Mouse (Mus musculus) neural tube, embryonic 11.5 days (tissue): ENCODE results near the gene Fndc10. TPM values are rescaled to one million over a fixed set of nuclear protein-coding genes. Genes with fewer than 3 reads are reported as not detected.
A peak's percentile ranks its signal among the peaks of the same experiment; 100 is the strongest.
"Not testable (repeated sequence)": the region's sequence is repeated elsewhere in the genome, so short reads cannot be mapped to it uniquely, and the experiment has no call there.

Experiments
- ATAC-seq: fragments of 200-750 bp; cut with Nextera tagmentation; 2 replicates; pipeline ENCODE4 v1.8.0; 2017; ENCODE audit warnings: moderate number of reproducible peaks, mild to moderate bottlenecking, moderate TSS enrichment, moderate library complexity; ENCODE audit not compliant: insufficient read depth, low FRiP score, low TSS enrichment
- DNase-seq: peaks from one replicate; pipeline ENCODE4 v3.0.0-alpha.2; 2015; ENCODE audit warnings: low spot score
- H3K27ac ChIP-seq: fragments of 300-500 bp; sonication (generic); 2 replicates; pipeline ENCODE4 v1.5.1; 2014; ENCODE audit warnings: low read depth, mild to moderate bottlenecking, low read length
- H3K27me3 ChIP-seq: fragments of 300-500 bp; sonication (generic); 2 replicates; pipeline ENCODE4 v1.6.1; 2014; ENCODE audit warnings: mild to moderate bottlenecking, low read length, mixed read lengths; ENCODE audit not compliant: control insufficient read depth, insufficient read depth
- H3K36me3 ChIP-seq: fragments of 300-500 bp; sonication (generic); 2 replicates; pipeline ENCODE4 v1.6.1; 2014; ENCODE audit warnings: mild to moderate bottlenecking, low read length, moderate library complexity, mixed read lengths; ENCODE audit not compliant: control insufficient read depth, insufficient read depth
- H3K4me1 ChIP-seq: fragments of 300-500 bp; sonication (generic); 2 replicates; pipeline ENCODE4 v1.6.1; 2014; ENCODE audit warnings: low read length, mixed read lengths; ENCODE audit not compliant: control insufficient read depth, insufficient read depth
- H3K4me2 ChIP-seq: fragments of 300-500 bp; sonication (generic); 2 replicates; pipeline ENCODE4 v1.6.1; 2014; ENCODE audit warnings: low read depth, mild to moderate bottlenecking, moderate library complexity
- H3K4me3 ChIP-seq: fragments of 300-500 bp; sonication (generic); 2 replicates; pipeline ENCODE4 v1.5.1; 2014; ENCODE audit warnings: low read depth, low read length
- H3K9ac ChIP-seq: fragments of 300-500 bp; sonication (generic); 2 replicates; pipeline ENCODE4 v1.6.1; 2014; ENCODE audit warnings: mild to moderate bottlenecking, low read length
- H3K9me3 ChIP-seq: fragments of 300-500 bp; sonication (generic); 2 replicates; pipeline ENCODE4 v1.6.1; 2016; ENCODE audit warnings: low read length; ENCODE audit not compliant: control insufficient read depth
- WGBS: fragments of 180-500 bp; shearing (Covaris S2); extraction: QIAGEN DNeasy Blood & Tissue Kit; methylation state at CpG from one replicate; pipeline ENCODE4 v1.1.7; 2014; 5-methylcytosine and 5-hydroxymethylcytosine counted together
- polyA plus RNA-seq: library from polyadenylated mRNA; unstranded; fragments of >200 nt; fragmentation: Nextera tagmentation; extraction: Ambion mirVana; gene quantifications from 2 replicates; pipeline ENCODE4 v1.2.1, GENCODE M21; 2014

The Fndc10 gene
- 2.2 and 2.7 TPM in 2 replicates for polyA plus RNA-seq

- under 1% methylated on average over 40 of the region's 47 CpGs for WGBS
- H3K4me2 ChIP-seq: peak within 1 kb of the TSS; percentile 79
- peak within 1 kb of the TSS; percentile 1; the same call in 1 of the 2 replicates for H3K27ac ChIP-seq
- DNase-seq (peak; percentile 70), ATAC-seq (peak; percentile 75; the same call in 1 of the 2 replicates)
- H3K9ac ChIP-seq: peak within 1 kb of the TSS; percentile 67
- H3K9me3 ChIP-seq: no peaks in the 10 kb centered on the region
- no peaks in the 10 kb centered on the region for H3K36me3 ChIP-seq
- peaks cover 13% of the 10 kb centered on the region for H3K27me3 ChIP-seq
- no peaks in the 10 kb centered on the region for H3K4me1 ChIP-seq
- H3K4me3 ChIP-seq: peak within 1 kb of the TSS; percentile 75
Measured at GRCm38 (mm10) chr4:155694111-155694481, at the start of gene Fndc10. TSS of gene Fndc10 (plus strand) at chr4:155694342.

GRCm38 (mm10) chr4:155645308-155645707 lies 48.8 kb upstream of the Fndc10 start, which contains the start of gene Gm10563:
TSS of gene Gm10563 (minus strand) at chr4:155645408.
- WGBS: 97% methylated on average over 2 of the region's 2 CpGs
- not testable (repeated sequence) for H3K4me2 ChIP-seq, H3K4me1 ChIP-seq, H3K4me3 ChIP-seq, ATAC-seq, H3K9me3 ChIP-seq, H3K27ac ChIP-seq, H3K9ac ChIP-seq, H3K27me3 ChIP-seq, DNase-seq
- peaks cover 47% of the 10 kb centered on the region for H3K36me3 ChIP-seq

- no peaks in the 10 kb centered on the region for H3K27me3 ChIP-seq
- no peak overlapping the region for H3K27ac ChIP-seq
- no peaks in the 10 kb centered on the region for H3K4me1 ChIP-seq
- ATAC-seq: no peak
- no peak overlapping the region for H3K4me2 ChIP-seq
- no peak for DNase-seq
- peaks cover 50% of the 10 kb centered on the region for H3K36me3 ChIP-seq
- no peak overlapping the region for H3K4me3 ChIP-seq
- 98% methylated on average over 5 of the region's 5 CpGs for WGBS
- no peak overlapping the region for H3K9ac ChIP-seq
- H3K9me3 ChIP-seq: no peaks in the 10 kb centered on the region
Measured at GRCm38 (mm10) chr4:155645721-155646120, 48.4 kb upstream of the Fndc10 start.

GRCm38 (mm10) chr4:155649355-155649754 lies 44.8 kb upstream of the Fndc10 start:
- Histone ChIP-seq H3K36me3 (peaks cover 28% of the 10 kb centered on the region), H3K27me3 (peaks cover 31% of the 10 kb centered on the region), H3K9ac (no peak overlapping the region), H3K9me3 (no peaks in the 10 kb centered on the region), H3K4me1 (peaks cover 13% of the 10 kb centered on the region; the same call in 1 of the 2 replicates), H3K4me3 (no peak overlapping the region), H3K27ac (no peak overlapping the region), H3K4me2 (no peak overlapping the region)
- WGBS: 91% methylated on average over 11 of the region's 11 CpGs
- ATAC-seq (no peak), DNase-seq (no peak)

- H3K4me2 ChIP-seq: no peak overlapping the region
- no peak overlapping the region for H3K9ac ChIP-seq
- H3K27me3 ChIP-seq: peaks cover 53% of the 10 kb centered on the region
- 67% methylated on average over 15 of the region's 15 CpGs for WGBS
- ATAC-seq: no peak
- peaks cover 28% of the 10 kb centered on the region for H3K36me3 ChIP-seq
- no peaks in the 10 kb centered on the region for H3K9me3 ChIP-seq
- H3K27ac ChIP-seq: no peak overlapping the region
- no peak overlapping the region for H3K4me3 ChIP-seq
- H3K4me1 ChIP-seq: peaks cover 19% of the 10 kb centered on the region; the same call in 1 of the 2 replicates
- no peak for DNase-seq
Measured at GRCm38 (mm10) chr4:155651553-155652269, 42.4 kb upstream of the Fndc10 start.

GRCm38 (mm10) chr4:155652283-155653085 lies 41.7 kb upstream of the Fndc10 start:
- peaks cover 53% of the 10 kb centered on the region for H3K27me3 ChIP-seq

GRCm38 (mm10) chr4:155653086-155653450 lies 41.1 kb upstream of the Fndc10 start, which contains the start of gene Mmp23:
TSS of gene Mmp23 (minus strand) at chr4:155653384.
- Histone ChIP-seq H3K4me2 (peak within 1 kb of the TSS; percentile 59), H3K36me3 (peaks cover 20% of the 10 kb centered on the region), H3K4me1 (peaks cover 19% of the 10 kb centered on the region; the same call in 1 of the 2 replicates), H3K27ac (no peak within 1 kb of the TSS), H3K4me3 (peak within 1 kb of the TSS; percentile 31), H3K9me3 (no peaks in the 10 kb centered on the region), H3K27me3 (peaks cover 53% of the 10 kb centered on the region), H3K9ac (peak within 1 kb of the TSS; percentile 49)
- WGBS: under 1% methylated on average over 33 of the region's 33 CpGs
- peak; percentile 72 for DNase-seq
- peak; percentile 64; the same call in 1 of the 2 replicates for ATAC-seq

More at GRCm38 (mm10) chr4:155652283-155653085, 41.7 kb upstream of the Fndc10 start:
- Histone ChIP-seq H3K9me3 (no peaks in the 10 kb centered on the region), H3K9ac (peak overlapping the region; percentile 49), H3K36me3 (peaks cover 26% of the 10 kb centered on the region), H3K4me3 (peak overlapping the region; percentile 31), H3K4me1 (peaks cover 19% of the 10 kb centered on the region; the same call in 1 of the 2 replicates), H3K4me2 (peak overlapping the region; percentile 59), H3K27ac (no peak overlapping the region)
- ATAC-seq (no peak; the same call in 1 of the 2 replicates), DNase-seq (no peak)
- 20% methylated on average over 36 of the region's 36 CpGs for WGBS

- peaks cover 15% of the 10 kb centered on the region for H3K36me3 ChIP-seq
- ATAC-seq (no peak; the same call in 1 of the 2 replicates), DNase-seq (peak; percentile 59)
- H3K4me2 ChIP-seq: peak overlapping the region; percentile 59
- peaks cover 19% of the 10 kb centered on the region; the same call in 1 of the 2 replicates for H3K4me1 ChIP-seq
- H3K4me3 ChIP-seq: peak overlapping the region; percentile 31
- H3K27me3 ChIP-seq: peaks cover 53% of the 10 kb centered on the region
- H3K9me3 ChIP-seq: no peaks in the 10 kb centered on the region
- peak overlapping the region; percentile 49 for H3K9ac ChIP-seq
- no peak overlapping the region for H3K27ac ChIP-seq
- 2% methylated on average over 31 of the region's 31 CpGs for WGBS
Measured at GRCm38 (mm10) chr4:155653451-155654182, 40.5 kb upstream of the Fndc10 start.
